Mouse (Mus musculus) urinary bladder, postnatal 36 days (tissue): Measurements from ENCODE around the gene Gm6169.
"Not testable (repeated sequence)": the region's sequence is repeated elsewhere in the genome, so short reads cannot be mapped to it uniquely, and the experiment has no call there.

Experiments
- DNase-seq, 2 experiments: peaks; one replicate each; pipeline ENCODE4 v3.0.0; 2022; ENCODE audit warnings: low spot score in 2 of 2, mixed read lengths in 1 of 2

The Gm6169 gene

DNA sequence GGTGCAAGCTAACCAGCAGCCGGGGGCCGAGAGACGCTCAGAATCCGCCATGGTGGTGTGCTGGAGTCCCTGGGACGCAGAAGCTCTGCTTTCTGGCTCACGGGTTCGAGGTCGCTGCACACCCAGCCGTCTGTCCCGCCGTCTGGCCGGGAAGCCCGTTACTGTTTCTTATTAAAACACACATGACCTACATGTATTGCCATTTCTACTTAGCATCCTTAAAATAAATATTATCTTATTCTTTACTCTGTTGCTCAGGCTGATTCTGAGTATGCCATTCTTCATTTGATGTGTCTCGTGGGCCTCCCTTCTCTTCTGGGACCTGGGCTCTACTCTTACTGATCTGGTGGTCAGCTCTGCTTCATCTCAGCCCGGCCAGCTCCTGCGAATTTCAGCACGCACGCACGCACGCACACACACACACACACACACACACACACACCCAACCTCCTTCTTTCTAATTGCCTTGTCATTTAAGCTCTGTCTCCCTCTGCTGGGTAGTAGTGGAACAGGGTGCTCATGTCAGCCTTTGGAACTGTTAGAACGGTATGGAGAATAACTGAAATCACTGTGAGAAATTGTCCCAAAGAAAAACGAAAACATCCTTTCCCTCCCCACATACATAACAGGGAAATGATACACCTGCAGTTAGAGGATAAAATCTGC lies at the start of gene Gm6169:
Gene Gm6169 (minus strand): TSS at position 51 of the 666 bp plus-strand sequence.
- peak; percentile 9 to 11 for DNase-seq

DNA sequence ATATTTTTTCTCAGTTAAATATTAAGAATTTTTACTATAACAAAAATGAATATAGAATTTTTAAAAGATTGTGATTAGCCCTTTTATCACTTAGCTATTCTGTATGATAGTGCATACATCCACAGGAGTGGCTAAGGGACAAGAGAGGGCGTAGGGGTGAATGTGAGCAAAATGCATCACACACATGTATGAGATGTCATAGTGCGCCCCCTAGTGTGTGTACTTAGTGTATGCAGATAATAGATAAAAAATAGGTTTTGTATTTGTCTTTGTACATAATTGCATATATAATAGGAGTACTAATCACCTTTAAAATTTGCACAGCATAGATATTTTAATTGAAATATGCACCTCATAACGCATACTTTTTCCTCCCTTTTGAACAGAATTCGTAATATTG lies 46.8 kb upstream of the Gm6169 start:
- no peak for DNase-seq

GRCm38 (mm10) chr13:97142321-97142720 lies 43.3 kb upstream of the Gm6169 start:
- no peak for DNase-seq

- DNase-seq = not testable (repeated sequence)
Observed at GRCm38 (mm10) chr13:97138404-97138931, 39.4 kb upstream of the Gm6169 start.

DNA sequence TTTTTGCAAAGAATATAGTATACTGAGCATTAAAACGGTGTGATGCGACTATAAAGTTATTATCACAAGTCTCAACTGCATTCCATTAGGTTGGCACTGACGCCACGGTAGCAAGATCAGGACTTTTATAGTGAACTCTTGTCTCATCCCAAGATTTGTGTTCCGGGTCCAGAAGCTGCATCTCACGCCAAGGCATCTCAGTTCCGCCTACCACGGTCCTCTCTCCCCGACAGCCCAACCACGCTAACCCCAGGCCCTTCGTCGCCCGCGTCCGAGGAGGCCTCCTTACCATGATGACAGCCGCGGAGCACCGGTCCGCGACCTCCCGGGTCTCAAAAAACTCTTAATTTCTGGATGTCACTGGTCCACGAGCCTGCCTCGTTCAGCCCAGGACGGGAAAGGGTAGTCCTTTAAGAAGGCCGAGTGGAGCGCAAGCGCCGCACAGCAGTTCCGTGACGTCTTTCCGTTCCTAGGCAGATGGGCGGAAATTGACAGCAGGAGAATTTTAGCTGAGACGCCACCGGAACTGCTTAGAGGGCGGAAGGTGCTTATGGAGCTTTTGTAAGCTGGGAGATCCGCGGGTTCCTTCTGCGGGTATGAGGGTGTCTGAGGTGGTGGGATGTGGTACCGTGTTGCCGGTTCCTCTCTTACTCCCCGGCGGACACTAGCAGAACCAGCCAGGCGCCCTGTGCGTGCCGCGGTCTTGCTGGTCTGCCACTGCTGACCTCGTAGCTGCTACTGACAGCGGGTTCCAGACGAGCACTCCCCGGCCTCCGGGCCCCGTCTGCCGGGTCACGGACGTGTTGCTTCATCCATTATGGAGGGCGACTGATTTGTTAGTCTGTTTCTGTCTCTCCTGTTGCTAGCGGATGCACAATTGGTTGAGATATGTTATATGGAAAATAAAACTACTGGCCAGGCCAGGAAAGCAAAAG lies 38.7 kb upstream of the Gm6169 start, which contains the start of the genes Gfm2 and Nsa2:
Gene Gfm2 (plus strand): TSS at position 472 of the 935 bp plus-strand sequence.
Gene Nsa2 (minus strand): TSS at position 472 of the 935 bp plus-strand sequence.
- DNase-seq = peak; percentile 82 to 89

- DNase-seq = not testable (repeated sequence)
Observed at GRCm38 (mm10) chr13:97130413-97130812, 31.4 kb upstream of the Gm6169 start.

DNA sequence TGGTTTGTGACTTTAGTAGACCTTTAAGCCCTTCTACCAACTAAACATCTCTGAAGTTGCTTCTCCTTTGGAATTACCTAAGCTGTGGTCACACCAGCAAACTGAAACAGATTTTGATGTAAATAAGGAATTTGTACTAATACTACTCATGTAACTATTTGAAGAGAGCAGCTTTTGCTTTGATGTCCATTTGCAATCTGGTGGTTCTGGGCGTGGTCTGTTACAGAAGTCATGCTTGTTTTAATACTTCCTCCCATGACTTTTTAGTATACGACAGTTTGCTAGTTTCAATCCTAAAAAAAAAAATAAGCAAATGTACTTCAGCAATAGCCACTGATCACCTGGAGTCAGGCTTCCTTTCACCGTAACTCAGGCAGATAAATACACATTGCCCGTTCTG lies 30.6 kb upstream of the Gm6169 start:
- not testable (repeated sequence) for DNase-seq

GRCm38 (mm10) chr13:97121341-97121740 lies 22.3 kb upstream of the Gm6169 start:
- DNase-seq = no peak

DNA sequence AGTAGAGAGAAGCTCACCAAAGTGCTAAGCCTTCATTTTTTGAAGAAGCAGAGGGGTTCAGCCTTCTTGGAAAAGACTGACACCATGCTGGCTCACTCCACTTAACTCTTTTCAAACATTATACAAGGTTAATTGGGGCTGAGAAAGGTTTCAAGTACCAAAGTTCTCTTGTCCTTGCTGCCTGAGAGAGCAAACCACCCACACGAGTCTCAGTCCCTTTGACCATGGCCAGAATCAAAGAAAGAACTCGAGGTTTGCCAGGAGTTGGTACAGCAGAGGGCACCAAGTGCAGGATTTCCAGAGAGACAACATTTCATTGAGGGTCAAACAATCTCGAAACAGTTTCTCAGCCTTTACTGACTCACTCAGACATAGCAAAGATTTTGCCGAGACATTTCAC lies 10.0 kb upstream of the Gm6169 start:
- no peak for DNase-seq

GRCm38 (mm10) chr13:97107721-97108120 lies 8.7 kb upstream of the Gm6169 start:
- DNase-seq = not testable (repeated sequence)

DNA sequence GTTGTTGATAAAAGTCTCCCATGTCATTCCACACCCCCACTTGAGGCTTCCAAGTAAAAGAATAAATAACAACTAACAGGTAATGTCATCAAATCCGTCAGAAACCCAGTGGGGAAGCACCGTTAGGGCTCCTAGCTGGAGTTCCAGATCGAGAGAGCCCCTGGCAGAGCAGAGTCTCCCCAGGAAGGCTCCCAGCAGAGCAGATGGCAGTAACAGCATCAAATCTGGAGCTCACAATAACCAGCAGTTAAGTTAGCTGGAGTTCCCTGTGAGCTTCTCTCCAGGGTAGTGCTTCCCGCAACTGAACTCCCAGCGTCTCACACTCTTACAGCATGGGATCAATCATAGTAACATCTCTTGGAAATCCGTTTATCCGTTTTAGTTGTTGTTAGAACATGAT lies 6.0 kb upstream of the Gm6169 start:
- DNase-seq = no peak

DNA sequence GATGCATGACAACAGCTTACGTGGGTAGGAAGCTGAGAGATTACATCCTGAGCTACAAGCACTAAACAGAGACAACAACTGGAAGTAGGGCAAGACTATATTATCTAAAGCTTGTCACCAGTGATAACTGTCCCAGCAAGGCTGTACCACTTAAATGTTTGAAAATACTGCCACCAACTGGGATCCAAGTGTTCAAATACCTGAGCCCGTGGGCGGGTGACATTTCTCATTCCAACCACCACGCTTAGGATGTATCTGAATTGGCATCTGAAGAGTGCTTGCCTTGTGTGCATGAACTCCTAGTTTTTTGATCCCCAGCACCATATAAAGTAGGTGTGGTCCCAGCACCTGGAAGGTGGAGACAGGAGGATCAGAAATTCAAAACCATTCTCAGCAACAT lies 3.3 kb downstream of the Gm6169 start:
- no peak for DNase-seq

- DNase-seq = no peak
Observed at GRCm38 (mm10) chr13:97088183-97088582, 10.9 kb downstream of the Gm6169 start.

- DNase-seq = no peak
Observed at GRCm38 (mm10) chr13:97087421-97087820, 11.6 kb downstream of the Gm6169 start.

DNA sequence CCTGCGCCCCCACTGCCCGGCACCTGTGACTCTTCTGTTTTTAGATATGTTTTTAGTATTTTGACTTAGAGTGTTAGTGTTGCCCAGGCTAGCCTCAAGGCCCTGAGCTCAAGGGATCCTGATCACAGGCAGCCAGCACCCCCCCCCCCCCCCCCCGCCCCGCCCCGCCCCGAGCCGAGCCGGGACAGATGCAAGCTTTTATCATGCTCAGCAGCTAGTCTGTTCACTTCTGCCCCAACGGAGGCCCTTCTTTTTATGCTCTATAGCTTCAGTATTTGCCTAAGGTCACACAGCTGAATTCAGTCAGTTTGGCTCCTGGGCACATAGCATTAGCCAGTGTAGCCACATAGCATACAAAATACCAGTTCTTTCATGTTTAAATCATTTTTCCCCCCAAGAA lies 12.7 kb downstream of the Gm6169 start:
- no peak for DNase-seq

GRCm38 (mm10) chr13:97082432-97082831 lies 16.6 kb downstream of the Gm6169 start:
- no peak for DNase-seq

DNA sequence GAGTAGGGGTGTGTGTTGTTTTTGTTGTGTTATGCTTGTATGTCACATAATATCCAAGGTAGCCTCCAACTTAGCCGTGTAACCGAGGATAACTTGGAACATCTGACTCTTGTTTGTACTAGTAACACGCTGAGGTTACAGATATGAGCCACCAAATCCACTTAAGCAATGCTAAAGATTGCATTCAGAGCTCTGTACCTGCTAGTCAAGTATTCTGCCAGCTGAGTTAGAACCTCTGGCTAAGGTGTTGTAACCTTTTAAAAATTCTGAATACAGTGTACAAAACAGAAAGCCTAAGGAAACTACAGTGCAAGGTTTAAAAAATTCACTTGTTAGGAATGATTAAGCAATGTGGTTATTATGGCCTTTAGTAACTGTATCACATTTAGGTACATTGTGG lies 18.4 kb downstream of the Gm6169 start:
- no peak for DNase-seq

- DNase-seq = no peak
Observed at GRCm38 (mm10) chr13:97080201-97080600, 18.8 kb downstream of the Gm6169 start.

GRCm38 (mm10) chr13:97077556-97077955 lies 21.5 kb downstream of the Gm6169 start:
- DNase-seq = no peak

GRCm38 (mm10) chr13:97073497-97073896 lies 25.5 kb downstream of the Gm6169 start:
- no peak for DNase-seq

GRCm38 (mm10) chr13:97071626-97072241 lies 27.3 kb downstream of the Gm6169 start:
- DNase-seq = no peak
